Mouse (Mus musculus) 3T3-L1 (cell line): ENCODE measurements at regions not wholly inside any gene's neighbourhood (a gene's known extent, or its start where the extent isn't known, plus 50 kb on each side); places are given as distances from the start of the nearest gene placed in this dataset.
"Not testable (repeated sequence)": the region's sequence is repeated elsewhere in the genome, so short reads cannot be mapped to it uniquely, and the experiment has no call there.

Source experiments
- DNase-seq: peaks from one replicate; pipeline ENCODE4 v3.0.0-alpha.2; 2015; ENCODE audit warnings: low read depth, low spot score

- DNase-seq, result peak; percentile 68
Observed at GRCm38 (mm10) chr12:20196386-20196785, 242.1 kb downstream of the Gm21863 start.

GRCm38 (mm10) chr12:20196905-20197304, 242.6 kb downstream of the Gm21863 start:
- peak; percentile 20 for DNase-seq

- DNase-seq, result not testable (repeated sequence)
Observed at GRCm38 (mm10) chr12:20223921-20224320, 269.6 kb downstream of the Gm21863 start.

DNA sequence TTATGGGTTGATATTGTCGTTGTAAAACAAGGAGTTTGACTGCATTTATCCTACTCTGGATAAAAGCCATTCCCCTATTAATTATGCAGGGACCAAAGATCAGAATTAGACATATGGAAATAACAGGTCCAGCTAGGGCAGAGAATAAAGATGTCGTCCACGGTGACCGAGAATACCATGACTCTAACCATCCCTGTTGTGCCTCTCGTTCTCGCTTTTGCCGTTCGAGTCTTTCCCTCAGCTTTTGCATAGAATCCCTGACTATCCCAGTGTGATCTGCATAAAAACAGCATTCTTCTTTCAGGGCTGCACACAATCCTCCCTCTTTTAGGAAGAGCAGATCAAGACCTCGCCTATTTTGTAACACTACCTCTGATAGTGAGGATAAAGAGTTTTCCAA, 272.5 kb downstream of the Gm21863 start:
- not testable (repeated sequence) for DNase-seq

DNA sequence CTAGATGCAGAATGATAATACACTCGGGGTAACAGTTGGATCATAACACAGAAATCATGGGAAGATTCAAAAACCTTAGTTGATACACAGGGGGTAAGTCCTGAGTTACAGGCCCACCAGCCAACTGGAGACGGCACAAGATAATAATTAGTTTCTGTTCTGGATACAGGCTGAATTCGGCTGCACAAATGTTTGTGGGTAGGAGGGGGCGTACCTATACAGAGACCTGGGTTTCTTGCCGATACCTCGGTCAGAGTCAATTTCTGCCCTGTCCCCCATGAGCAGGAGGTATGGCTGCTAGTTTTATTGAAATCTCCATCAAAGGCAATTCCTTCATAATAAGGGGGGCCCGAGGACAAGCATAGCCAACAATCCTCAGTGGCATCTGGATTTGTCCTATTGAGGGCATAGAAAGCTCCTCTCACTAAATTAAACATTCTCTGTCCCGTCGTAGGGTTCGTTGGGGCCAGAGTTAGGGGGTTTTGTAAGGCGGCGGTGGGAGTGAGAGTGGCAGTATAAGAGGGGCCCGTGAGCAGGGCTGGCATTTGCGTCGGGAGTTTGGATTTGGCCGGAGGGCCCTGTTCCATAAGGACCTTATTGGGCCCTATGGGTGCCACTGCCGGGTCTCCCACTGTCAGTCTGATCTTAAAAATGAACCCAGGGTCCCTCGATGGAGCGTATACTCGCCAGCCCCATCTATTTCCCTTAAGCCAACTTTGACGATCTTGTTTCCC, 273.3 kb downstream of the Gm21863 start:
- DNase-seq, result not testable (repeated sequence)

DNA sequence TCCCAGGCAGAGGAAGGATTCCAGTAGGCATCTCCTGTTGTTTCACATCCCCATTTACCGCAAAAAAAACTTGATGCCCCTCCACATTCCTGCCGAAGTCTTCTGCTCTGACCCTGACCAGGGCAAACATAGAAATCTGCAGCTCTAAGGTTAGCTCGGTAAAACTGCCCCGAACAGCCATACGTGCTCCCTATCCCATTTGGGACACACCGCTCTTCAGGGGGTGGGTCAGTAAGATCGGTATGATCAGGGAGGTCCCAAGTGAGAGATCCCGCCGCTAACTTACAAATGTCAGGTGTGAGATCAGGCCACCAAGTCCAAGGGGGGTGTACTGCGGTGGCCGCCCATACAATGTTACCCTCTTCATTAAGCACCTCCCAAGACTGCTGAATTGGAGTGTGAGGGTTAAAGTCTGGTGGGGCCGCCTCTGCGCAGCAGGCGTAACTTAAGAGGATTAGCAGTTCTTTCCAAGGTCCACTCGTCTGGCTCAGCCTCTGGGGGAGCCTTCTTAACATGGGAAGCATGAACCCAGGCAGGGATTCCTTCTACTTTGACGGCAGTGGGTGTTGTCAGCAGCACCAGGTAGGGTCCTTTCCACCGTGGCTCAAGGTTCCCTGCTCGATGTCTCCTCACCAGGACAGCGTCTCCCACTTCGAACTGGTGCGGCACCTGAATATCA, 274.2 kb downstream of the Gm21863 start:
- DNase-seq, result not testable (repeated sequence)

DNA sequence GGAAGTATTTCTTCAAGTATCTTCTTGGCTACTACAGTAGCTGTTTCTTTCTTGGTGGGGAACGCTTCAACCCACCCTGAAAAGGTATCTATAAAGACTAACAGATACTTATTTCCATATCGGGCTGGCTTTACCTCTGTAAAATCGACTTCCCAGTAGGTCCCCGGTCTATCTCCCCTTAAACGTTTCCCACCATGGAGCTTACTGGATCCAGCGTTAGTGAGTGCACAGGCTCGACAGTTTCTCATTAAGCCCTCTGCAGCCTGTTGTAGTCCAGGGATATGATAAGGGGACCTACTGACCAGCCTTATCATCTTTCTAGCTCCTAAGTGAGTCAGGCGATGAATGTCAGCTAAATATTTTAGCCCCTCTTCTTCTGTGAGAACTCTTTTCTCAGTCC, 275.1 kb downstream of the Gm21863 start:
- DNase-seq, result not testable (repeated sequence)

DNA sequence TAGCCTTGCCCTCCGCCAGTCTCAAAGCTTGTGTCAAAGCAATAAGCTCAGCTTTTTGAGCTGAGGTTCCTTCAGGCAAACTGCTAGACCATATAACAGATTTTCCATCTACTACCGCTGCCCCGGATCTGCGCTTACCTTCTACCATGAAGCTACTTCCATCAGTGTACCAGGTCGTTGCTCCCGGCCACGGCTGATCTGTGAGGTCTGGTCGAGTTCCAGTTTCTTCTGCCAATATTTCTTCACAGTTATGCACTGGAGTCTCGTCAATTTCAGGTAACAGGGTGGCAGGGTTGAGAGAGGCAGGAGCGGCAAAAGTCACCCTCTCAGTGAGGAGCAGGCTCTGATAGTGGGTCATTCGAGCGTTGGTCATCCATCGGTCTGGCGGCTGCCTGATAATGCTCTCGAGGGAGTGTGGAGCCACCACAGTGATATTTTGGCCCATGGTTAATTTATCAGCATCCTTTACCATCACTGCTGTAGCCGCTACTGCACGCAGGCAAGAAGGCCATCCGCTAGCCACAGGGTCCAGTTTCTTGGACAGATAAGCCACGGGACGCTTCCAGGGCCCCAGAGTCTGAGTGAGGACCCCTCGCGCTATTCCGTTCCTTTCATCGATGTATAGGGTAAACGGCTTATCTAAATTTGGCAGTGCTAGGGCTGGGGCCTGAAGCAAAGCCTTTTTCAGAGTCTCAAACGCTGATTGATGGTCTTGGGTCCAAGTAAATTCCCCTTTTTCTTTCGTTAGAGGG, 276.0 kb downstream of the Gm21863 start:
- no peak for DNase-seq

- no peak for DNase-seq
Observed at GRCm38 (mm10) chr12:20230893-20231235, 276.6 kb downstream of the Gm21863 start.

- DNase-seq, result no peak
Observed at GRCm38 (mm10) chr12:20231528-20231927, 277.2 kb downstream of the Gm21863 start.

GRCm38 (mm10) chr12:20231986-20232541, 277.8 kb downstream of the Gm21863 start:
- DNase-seq, result no peak

DNA sequence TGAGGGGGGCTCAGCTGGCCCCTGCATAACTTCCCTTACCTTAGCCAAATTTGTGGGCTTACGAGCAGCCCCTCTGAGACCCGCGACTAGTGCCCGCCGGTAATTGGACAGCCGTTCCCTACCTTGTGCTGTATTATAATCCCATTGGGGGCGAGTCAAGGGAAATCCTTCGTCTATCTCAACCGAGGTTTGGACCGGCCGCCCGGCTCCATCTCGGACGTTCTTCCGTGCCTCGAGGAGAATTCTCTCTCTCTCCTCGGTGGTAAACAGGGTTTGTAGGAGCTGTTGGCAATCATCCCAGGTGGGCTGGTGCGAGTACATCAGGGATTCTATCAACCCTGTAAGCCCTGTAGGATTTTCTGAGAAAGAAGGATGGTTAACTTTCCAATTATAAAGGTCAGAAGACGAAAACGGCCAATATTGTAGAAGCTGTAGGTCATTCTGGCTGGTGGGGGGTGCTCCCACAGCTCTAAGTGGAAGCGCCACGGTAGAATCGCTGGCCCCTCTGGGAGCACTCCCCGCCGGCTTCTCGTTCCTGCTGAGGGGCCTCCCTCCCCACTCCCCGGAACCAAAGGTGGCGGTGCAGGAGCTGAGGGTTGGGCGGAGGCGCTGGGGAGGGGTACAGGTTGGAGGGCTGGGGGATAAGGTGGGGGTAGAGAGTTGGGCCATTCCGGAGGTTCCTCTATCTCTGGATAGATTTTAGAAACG, 278.6 kb downstream of the Gm21863 start:
- DNase-seq, result no peak

DNA sequence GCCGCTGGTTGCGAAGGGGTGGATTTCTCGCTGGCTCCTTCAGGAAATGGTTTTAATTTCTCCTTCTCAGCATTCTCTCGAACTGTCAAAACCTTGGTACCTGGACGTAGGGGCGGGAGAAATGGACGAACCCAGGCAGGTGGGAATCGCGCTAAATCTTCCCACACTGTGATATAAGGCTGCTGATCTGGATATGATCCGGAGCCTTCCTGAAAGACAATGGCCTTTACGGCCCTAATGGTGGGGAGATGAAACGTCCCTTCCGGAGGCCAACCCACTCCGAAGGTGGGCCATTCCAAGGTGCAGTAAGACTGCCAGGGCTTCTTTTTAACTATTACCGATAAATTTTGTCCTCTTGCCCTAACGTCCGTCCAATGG, 279.1 kb downstream of the Gm21863 start:
- DNase-seq, result no peak

- DNase-seq, result no peak
Observed at GRCm38 (mm10) chr12:20233871-20234307, 279.6 kb downstream of the Gm21863 start.
